Mouse (Mus musculus): ENCODE data around the gene Gm9837. TPM values are rescaled to one million over a fixed set of nuclear protein-coding genes. Genes with fewer than 3 reads are reported as not detected.

Gene Gm9837
- total RNA-seq, 1 experiment = not detected

GRCm38 (mm10) chr11:53433057-53433456 is 37.2 kb downstream of the Gm9837 start:
- Histone ChIP-seq H3K27ac (ENCODE audit: insufficient read depth, low read depth, low read length, poor library complexity, severe bottlenecking) (no peak overlapping the region), H3K9me3 (ENCODE audit: control insufficient read depth, insufficient read depth, low read depth, low read length) (no peaks in the 10 kb centered on the region), H3K9ac (ENCODE audit: insufficient read depth, low read depth, low read length, poor library complexity, severe bottlenecking) (no peak overlapping the region), H3K4me3 (ENCODE audit: insufficient read depth in 1 of 2, low read depth in 1 of 2, low read length in 2 of 2, poor library complexity in 1 of 2, severe bottlenecking in 1 of 2) (no peak overlapping the region), H3K36me3 (ENCODE audit: control insufficient read depth, insufficient read depth, low read length, poor library complexity, severe bottlenecking) (peaks cover 5% of the 10 kb centered on the region), H3K4me1 (ENCODE audit: control insufficient read depth in 2 of 2, insufficient read depth in 2 of 2, low read length in 2 of 2, poor library complexity in 1 of 2) (peaks cover 0 to 15% of the 10 kb centered on the region in 2 experiments; a peak in 3 of 4 replicates)
- no peak for DNase-seq (ENCODE audit: low read depth, low spot score)
- TF ChIP-seq CHD2 (IDR thresholded peaks at IDR 0.05; ENCODE audit: low read depth, low read length) (no peak), ZNF384 (IDR thresholded peaks at IDR 0.05; ENCODE audit: low read depth, low read length) (no peak), HCFC1 (IDR thresholded peaks at IDR 0.05; ENCODE audit: borderline replicate concordance, insufficient read depth, low read length) (no peak), MAFK (IDR thresholded peaks at IDR 0.05; ENCODE audit: insufficient read depth, low read depth, low read length) (no peak), ZC3H11A (IDR thresholded peaks at IDR 0.05; ENCODE audit: borderline replicate concordance, low read depth, low read length) (no peak)
- in situ Hi-C loops (cut with MboI; ENCODE audit: low sequenced_read_pairs in 2 of 2, unreplicated experiment in 2 of 2) = no loop called here

- peaks cover 5% of the 10 kb centered on the region for H3K36me3 ChIP-seq (ENCODE audit: control insufficient read depth, insufficient read depth, low read length, poor library complexity, severe bottlenecking)
- H3K9me3 ChIP-seq (ENCODE audit: control insufficient read depth, insufficient read depth, low read depth, low read length) = no peaks in the 10 kb centered on the region
- DNase-seq (ENCODE audit: low read depth, low spot score) = no peak
- H3K27ac ChIP-seq (ENCODE audit: insufficient read depth, low read depth, low read length, poor library complexity, severe bottlenecking) = no peak overlapping the region; the same call in 1 of the 2 replicates
- H3K9ac ChIP-seq (ENCODE audit: insufficient read depth, low read depth, low read length, poor library complexity, severe bottlenecking) = peak overlapping the region; percentile 0; the same call in 1 of the 2 replicates
- peaks cover 0 to 11% of the 10 kb centered on the region in 2 experiments; a peak in 3 of 4 replicates for H3K4me1 ChIP-seq (ENCODE audit: control insufficient read depth in 2 of 2, insufficient read depth in 2 of 2, low read length in 2 of 2, poor library complexity in 1 of 2)
- peak overlapping the region; percentile 46 to 72 for H3K4me3 ChIP-seq (ENCODE audit: insufficient read depth in 1 of 2, low read depth in 1 of 2, low read length in 2 of 2, poor library complexity in 1 of 2, severe bottlenecking in 1 of 2)
- in situ Hi-C loops (cut with MboI; ENCODE audit: low sequenced_read_pairs in 2 of 2, unreplicated experiment in 2 of 2) = no loop called here
- TF ChIP-seq CHD2 (IDR thresholded peaks at IDR 0.05; ENCODE audit: low read depth, low read length) (no peak), MAFK (IDR thresholded peaks at IDR 0.05; ENCODE audit: insufficient read depth, low read depth, low read length) (no peak), HCFC1 (IDR thresholded peaks at IDR 0.05; ENCODE audit: borderline replicate concordance, insufficient read depth, low read length) (no peak), ZC3H11A (IDR thresholded peaks at IDR 0.05; ENCODE audit: borderline replicate concordance, low read depth, low read length) (no peak), ZNF384 (IDR thresholded peaks at IDR 0.05; ENCODE audit: low read depth, low read length) (no peak)
These were observed 38.8 kb downstream of the Gm9837 start for GRCm38 (mm10) chr11:53431347-53432056.

- Histone ChIP-seq H3K9ac (ENCODE audit: insufficient read depth, low read depth, low read length, poor library complexity, severe bottlenecking) (peak within 1 kb of the TSS; percentile 97), H3K4me3 (ENCODE audit: insufficient read depth in 1 of 2, low read depth in 1 of 2, low read length in 2 of 2, poor library complexity in 1 of 2, severe bottlenecking in 1 of 2) (peak within 1 kb of the TSS; percentile 77 to 91), H3K36me3 (ENCODE audit: control insufficient read depth, insufficient read depth, low read length, poor library complexity, severe bottlenecking) (peaks cover 5% of the 10 kb centered on the region), H3K27ac (ENCODE audit: insufficient read depth, low read depth, low read length, poor library complexity, severe bottlenecking) (peak within 1 kb of the TSS; percentile 86), H3K9me3 (ENCODE audit: control insufficient read depth, insufficient read depth, low read depth, low read length) (no peaks in the 10 kb centered on the region), H3K4me1 (ENCODE audit: control insufficient read depth in 2 of 2, insufficient read depth in 2 of 2, low read length in 2 of 2, poor library complexity in 1 of 2) (peaks cover 0 to 5% of the 10 kb centered on the region in 2 experiments; a peak in 3 of 4 replicates)
- peak; percentile 100 for DNase-seq (ENCODE audit: low read depth, low spot score)
- in situ Hi-C loops (cut with MboI; ENCODE audit: low sequenced_read_pairs in 2 of 2, unreplicated experiment in 2 of 2) = no loop called here
- TF ChIP-seq HCFC1 (IDR thresholded peaks at IDR 0.05; ENCODE audit: borderline replicate concordance, insufficient read depth, low read length) (peak; percentile 71; the same call in 1 of the 2 replicates), CHD2 (IDR thresholded peaks at IDR 0.05; ENCODE audit: low read depth, low read length) (no peak), MAFK (IDR thresholded peaks at IDR 0.05; ENCODE audit: insufficient read depth, low read depth, low read length) (no peak), ZNF384 (IDR thresholded peaks at IDR 0.05; ENCODE audit: low read depth, low read length) (peak; percentile 97)
These were observed 39.5 kb downstream of the Gm9837 start, which contains the start of the genes Uqcrq and Gdf9 for GRCm38 (mm10) chr11:53430670-53431346. Gene Uqcrq (minus strand): TSS chr11:53430831. Gene Gdf9 (plus strand): TSS chr11:53431023.

- Histone ChIP-seq H3K36me3 (ENCODE audit: control insufficient read depth, insufficient read depth, low read length, poor library complexity, severe bottlenecking) (peaks cover 5% of the 10 kb centered on the region), H3K4me1 (ENCODE audit: control insufficient read depth in 2 of 2, insufficient read depth in 2 of 2, low read length in 2 of 2, poor library complexity in 1 of 2) (peaks cover 0 to 4% of the 10 kb centered on the region in 2 experiments; a peak in 2 of 4 replicates), H3K9me3 (ENCODE audit: control insufficient read depth, insufficient read depth, low read depth, low read length) (no peaks in the 10 kb centered on the region), H3K9ac (ENCODE audit: insufficient read depth, low read depth, low read length, poor library complexity, severe bottlenecking) (peak overlapping the region; percentile 97), H3K27ac (ENCODE audit: insufficient read depth, low read depth, low read length, poor library complexity, severe bottlenecking) (peak overlapping the region; percentile 86), H3K4me3 (ENCODE audit: insufficient read depth in 1 of 2, low read depth in 1 of 2, low read length in 2 of 2, poor library complexity in 1 of 2, severe bottlenecking in 1 of 2) (peak overlapping the region; percentile 77 to 91)
- in situ Hi-C loops (cut with MboI; ENCODE audit: low sequenced_read_pairs in 2 of 2, unreplicated experiment in 2 of 2) = no loop called here
- TF ChIP-seq CHD2 (IDR thresholded peaks at IDR 0.05; ENCODE audit: low read depth, low read length) (no peak), ZNF384 (IDR thresholded peaks at IDR 0.05; ENCODE audit: low read depth, low read length) (no peak), MAFK (IDR thresholded peaks at IDR 0.05; ENCODE audit: insufficient read depth, low read depth, low read length) (no peak), ZC3H11A (IDR thresholded peaks at IDR 0.05; ENCODE audit: borderline replicate concordance, low read depth, low read length) (no peak), HCFC1 (IDR thresholded peaks at IDR 0.05; ENCODE audit: borderline replicate concordance, insufficient read depth, low read length) (no peak)
- no peak for DNase-seq (ENCODE audit: low read depth, low spot score)
These were observed 40.0 kb downstream of the Gm9837 start for GRCm38 (mm10) chr11:53430300-53430669.
